Mouse (Mus musculus): ENCODE data around the gene Krba1. TPM values are rescaled to one million over a fixed set of nuclear protein-coding genes. Genes with fewer than 3 reads are reported as not detected.

Krba1 gene
- polyA plus RNA-seq, 1 experiment from 2014 or later: 10.1 TPM

DNA sequence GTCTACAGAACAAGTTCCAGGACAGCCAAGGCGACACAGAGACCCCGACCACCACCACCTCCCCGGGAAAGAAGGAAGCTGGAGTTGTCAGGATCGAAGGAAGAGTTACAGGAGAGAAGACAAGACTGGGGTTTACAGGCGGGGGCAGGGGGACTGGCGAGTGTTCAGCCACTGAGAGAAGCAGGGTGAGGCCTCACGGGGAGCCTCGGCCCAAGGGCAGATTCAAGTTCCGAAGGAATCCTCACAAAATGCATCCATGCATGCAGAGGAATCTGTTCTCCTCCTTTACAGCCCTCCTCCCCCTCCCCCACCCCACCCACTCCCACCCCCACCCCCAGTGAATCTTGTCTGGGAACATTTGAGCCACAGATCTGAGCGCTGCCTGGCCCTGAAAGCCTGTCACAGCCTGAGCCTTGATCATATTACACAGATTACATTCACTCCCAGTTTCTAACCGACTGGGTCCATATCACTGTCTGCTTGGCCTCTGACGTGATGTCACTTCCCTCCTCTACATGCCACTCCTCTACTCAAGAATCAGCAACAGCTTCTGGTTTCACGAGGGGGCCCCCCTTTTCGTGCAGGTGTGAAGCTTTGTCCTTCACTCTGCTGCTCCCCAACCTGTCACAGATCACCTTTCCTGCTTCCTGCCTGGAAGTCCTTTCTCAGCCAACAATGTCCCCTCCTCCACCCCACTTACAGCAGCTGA lies 45.1 kb downstream of the Krba1 start:
- Histone ChIP-seq H3K27ac (ENCODE audit: low read depth, low read length) (no peak overlapping the region), H3K36me3 (ENCODE audit: control insufficient read depth, insufficient read depth, low read length) (peaks cover 4% of the 10 kb centered on the region; the same call in 1 of the 2 replicates), H3K4me1 (replicated peaks; ENCODE audit: control insufficient read depth, insufficient read depth, low read length) (peaks cover 5% of the 10 kb centered on the region; the same call in 1 of the 2 replicates)

DNA sequence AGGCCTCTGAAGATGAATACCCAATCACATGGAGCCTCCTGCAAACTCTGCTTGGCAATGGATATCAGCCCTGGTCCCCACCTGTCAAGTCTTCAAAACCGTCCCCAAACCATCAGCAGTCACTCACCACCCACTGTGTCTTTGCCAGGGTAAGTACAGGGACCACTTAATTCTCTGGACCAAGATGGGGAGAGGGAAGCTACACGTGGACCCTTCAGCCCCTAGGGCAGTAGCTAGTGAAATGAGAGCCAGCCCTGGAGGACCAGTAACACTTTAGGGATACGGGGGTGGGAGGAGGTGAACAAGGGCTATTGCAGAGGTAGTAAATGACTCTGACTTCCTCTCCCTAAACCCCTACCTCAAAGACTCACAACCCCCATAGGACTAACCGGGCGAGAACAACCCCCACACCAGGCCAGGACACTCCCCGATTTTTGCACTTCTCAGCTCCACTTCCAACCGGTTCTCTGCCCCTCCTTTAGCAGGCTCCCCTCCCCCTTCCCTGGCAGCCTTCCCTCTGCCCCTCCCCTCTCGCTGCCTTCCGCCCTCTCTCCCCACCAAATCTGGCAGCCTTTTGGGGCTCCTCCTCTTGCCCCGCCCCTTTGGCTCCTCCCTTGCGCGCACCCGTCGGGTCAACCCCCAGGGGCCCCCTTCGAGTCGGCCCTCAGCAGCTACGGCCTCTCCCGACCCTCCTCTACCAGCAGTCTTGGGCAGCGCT lies 48.4 kb downstream of the Krba1 start:
- peak; percentile 75 for ATAC-seq (replicated peaks; ENCODE audit: low FRiP score)
- Histone ChIP-seq H3K9me3 (ENCODE audit: control insufficient read depth, low read length) (peaks cover 3% of the 10 kb centered on the region; the same call in 1 of the 2 replicates), H3K4me1 (replicated peaks; ENCODE audit: control insufficient read depth, insufficient read depth, low read length) (peaks cover 5% of the 10 kb centered on the region; the same call in 1 of the 2 replicates), H3K9ac (ENCODE audit: low read depth, low read length) (peak overlapping the region; percentile 43; the same call in 1 of the 2 replicates), H3K36me3 (ENCODE audit: control insufficient read depth, insufficient read depth, low read length) (no peaks in the 10 kb centered on the region; the same call in 1 of the 2 replicates), H3K27ac (ENCODE audit: low read depth, low read length) (peak overlapping the region; percentile 43; the same call in 1 of the 2 replicates), H3K4me3 (ENCODE audit: low read depth, low read length) (peak overlapping the region; percentile 64), H3K4me2 (peak overlapping the region; percentile 84), H3K27me3 (replicated peaks; ENCODE audit: control insufficient read depth, insufficient read depth, low read length) (peaks cover 32% of the 10 kb centered on the region)
- peak; percentile 90 for DNase-seq (ENCODE audit: low spot score)
- 4% methylated on average over 19 of the region's 19 CpGs for WGBS

More for the DNA sequence above, 45.1 kb downstream of the Krba1 start:
- DNase-seq (ENCODE audit: low spot score): no peak
- ATAC-seq (replicated peaks; ENCODE audit: low FRiP score): no peak
- peaks cover 3% of the 10 kb centered on the region; the same call in 1 of the 2 replicates for H3K9me3 ChIP-seq (ENCODE audit: control insufficient read depth, low read length)
- WGBS: 42% methylated on average over 14 of the region's 14 CpGs
- H3K4me3 ChIP-seq (ENCODE audit: low read depth, low read length): no peak overlapping the region
- H3K9ac ChIP-seq (ENCODE audit: low read depth, low read length): no peak overlapping the region
- peaks cover 29% of the 10 kb centered on the region for H3K27me3 ChIP-seq (replicated peaks; ENCODE audit: control insufficient read depth, insufficient read depth, low read length)
- H3K4me2 ChIP-seq: no peak overlapping the region

DNA sequence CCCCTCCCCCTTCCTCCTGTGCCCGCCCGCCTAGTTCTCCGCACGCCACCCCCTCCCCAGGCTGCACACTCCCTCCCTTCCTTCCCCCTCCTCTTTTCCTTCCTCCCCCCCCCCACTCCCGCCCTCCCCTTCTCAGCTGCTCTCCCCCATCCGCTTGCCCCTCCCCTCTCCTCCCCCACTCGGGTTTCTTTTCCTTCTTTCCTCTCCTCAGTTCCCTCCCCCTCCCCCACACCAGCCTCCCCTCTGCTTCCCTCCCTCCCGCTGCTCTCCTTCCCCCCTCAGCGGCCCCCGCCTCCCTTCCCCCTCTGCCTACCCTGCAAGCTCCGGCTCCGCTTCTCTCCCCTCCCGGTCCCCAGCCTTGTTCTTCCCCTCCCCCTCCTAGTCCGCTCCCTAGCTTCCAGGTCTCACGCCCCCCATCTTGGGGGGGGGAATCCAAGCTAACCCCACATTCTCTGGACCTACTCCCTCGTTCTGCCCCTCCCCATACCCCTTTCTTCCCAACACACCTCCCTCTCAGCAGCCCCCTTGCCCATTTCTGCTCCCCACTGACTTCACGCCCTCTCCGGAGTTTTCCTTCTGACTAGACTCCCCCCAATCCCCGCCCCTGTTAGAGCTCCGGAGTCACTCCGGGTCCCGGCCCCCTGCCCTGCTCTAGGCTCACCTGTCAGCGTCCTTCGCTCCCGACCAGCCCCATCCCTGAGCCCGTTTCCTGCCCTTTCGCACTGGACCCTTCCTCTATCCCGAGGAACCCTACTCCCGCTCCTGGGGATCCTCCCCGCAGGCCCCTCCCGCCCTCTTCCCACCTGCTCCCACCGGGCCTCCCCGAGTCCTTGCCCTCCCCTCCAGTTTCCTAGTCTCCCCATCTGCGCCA lies 49.2 kb downstream of the Krba1 start:
- peak overlapping the region; percentile 61 for H3K9ac ChIP-seq (ENCODE audit: low read depth, low read length)
- peak overlapping the region; percentile 84 for H3K4me2 ChIP-seq
- peak overlapping the region; percentile 77 for H3K27ac ChIP-seq (ENCODE audit: low read depth, low read length)
- H3K36me3 ChIP-seq (ENCODE audit: control insufficient read depth, insufficient read depth, low read length): no peaks in the 10 kb centered on the region; the same call in 1 of the 2 replicates
- peak overlapping the region; percentile 64 for H3K4me3 ChIP-seq (ENCODE audit: low read depth, low read length)
- ATAC-seq (replicated peaks; ENCODE audit: low FRiP score) (peak; percentile 59), DNase-seq (ENCODE audit: low spot score) (peak; percentile 77)
- peaks cover 3% of the 10 kb centered on the region; the same call in 1 of the 2 replicates for H3K9me3 ChIP-seq (ENCODE audit: control insufficient read depth, low read length)
- 2% methylated on average over 32 of the region's 34 CpGs for WGBS
- H3K4me1 ChIP-seq (replicated peaks; ENCODE audit: control insufficient read depth, insufficient read depth, low read length): peaks cover 5% of the 10 kb centered on the region; the same call in 1 of the 2 replicates
- H3K27me3 ChIP-seq (replicated peaks; ENCODE audit: control insufficient read depth, insufficient read depth, low read length): peaks cover 24% of the 10 kb centered on the region

DNA sequence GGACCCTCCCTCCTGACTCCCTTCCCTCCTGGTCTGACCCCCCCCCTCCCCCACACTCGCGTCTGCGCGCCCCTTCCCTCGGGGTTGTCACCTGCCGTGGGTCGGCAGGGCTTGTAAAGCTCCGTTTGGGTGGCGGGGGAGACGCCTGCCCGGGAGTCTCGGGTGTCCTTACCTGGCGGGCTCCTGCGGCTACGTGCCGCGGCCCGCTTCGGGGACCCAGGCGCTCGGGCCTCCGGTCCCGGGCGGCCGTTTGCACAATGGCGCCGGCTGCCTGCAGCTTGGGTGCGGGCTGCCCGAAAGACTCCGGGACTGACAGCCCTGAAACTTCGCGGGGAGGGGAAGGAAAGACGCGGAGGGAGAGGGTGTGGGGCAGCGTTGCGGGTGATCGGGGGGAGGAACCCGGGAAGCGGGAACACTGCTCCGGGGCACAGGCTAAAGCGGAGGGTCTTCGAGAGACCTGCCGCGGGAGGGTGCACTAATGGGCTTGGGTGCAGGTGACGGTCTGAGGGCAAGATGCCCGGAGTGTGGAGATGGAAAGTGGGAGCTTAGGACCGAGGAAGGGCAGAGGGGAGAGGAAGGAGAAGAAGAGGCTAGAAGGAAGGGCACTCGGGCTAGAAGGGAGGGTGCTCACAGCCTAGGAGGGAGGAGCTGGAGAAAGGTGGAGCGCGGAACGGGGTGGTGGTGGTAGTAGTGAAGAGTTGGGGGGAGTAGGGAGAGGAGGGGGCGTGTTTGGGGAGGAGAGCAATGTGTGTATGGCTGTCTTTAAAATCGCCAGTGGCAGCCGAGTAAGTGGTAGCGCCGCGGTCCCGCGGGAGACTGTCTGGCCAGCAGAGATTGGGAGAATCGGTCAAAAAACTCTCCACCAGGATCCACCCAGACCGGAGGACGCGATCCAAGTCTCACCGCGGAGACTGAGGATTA lies 50.1 kb downstream of the Krba1 start, which contains the start of gene Zfp467:
Gene Zfp467 (minus strand): TSS at position 645 of the 921 bp plus-strand sequence.
- H3K27ac ChIP-seq (ENCODE audit: low read depth, low read length): peak within 1 kb of the TSS; percentile 77
- 1% methylated on average over 65 of the region's 65 CpGs for WGBS
- no peak; the same call in 1 of the 2 replicates for ATAC-seq (replicated peaks; ENCODE audit: low FRiP score)
- peak within 1 kb of the TSS; percentile 64 for H3K4me3 ChIP-seq (ENCODE audit: low read depth, low read length)
- H3K9me3 ChIP-seq (ENCODE audit: control insufficient read depth, low read length): peaks cover 3% of the 10 kb centered on the region; the same call in 1 of the 2 replicates
- peak within 1 kb of the TSS; percentile 61 for H3K9ac ChIP-seq (ENCODE audit: low read depth, low read length)
- DNase-seq (ENCODE audit: low spot score): peak; percentile 61
- H3K27me3 ChIP-seq (replicated peaks; ENCODE audit: control insufficient read depth, insufficient read depth, low read length): peaks cover 22% of the 10 kb centered on the region
- H3K36me3 ChIP-seq (ENCODE audit: control insufficient read depth, insufficient read depth, low read length): no peaks in the 10 kb centered on the region; the same call in 1 of the 2 replicates
- H3K4me1 ChIP-seq (replicated peaks; ENCODE audit: control insufficient read depth, insufficient read depth, low read length): peaks cover 5% of the 10 kb centered on the region; the same call in 1 of the 2 replicates
- H3K4me2 ChIP-seq: peak within 1 kb of the TSS; percentile 84

DNA sequence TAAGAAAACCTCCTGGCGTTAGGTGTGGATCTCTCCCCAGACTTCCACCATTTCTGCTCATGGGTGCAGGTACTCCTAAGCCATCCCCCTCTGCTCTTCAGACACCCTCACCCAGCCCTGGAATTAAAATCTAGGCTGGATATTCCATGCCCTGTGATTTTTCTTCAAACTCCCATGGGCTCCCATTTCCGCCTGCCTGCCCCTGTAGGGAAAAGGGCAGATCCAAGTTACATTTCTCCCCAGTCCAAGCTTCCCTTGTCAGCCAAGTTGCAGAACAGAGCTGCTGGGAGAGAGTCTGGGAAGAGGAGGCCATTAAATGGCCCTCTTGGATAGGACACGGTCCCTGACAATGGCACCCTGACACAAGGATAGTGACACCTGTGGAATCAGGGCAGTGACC lies 50.9 kb downstream of the Krba1 start:
- H3K4me3 ChIP-seq (ENCODE audit: low read depth, low read length): peak overlapping the region; percentile 64
- H3K27ac ChIP-seq (ENCODE audit: low read depth, low read length): no peak overlapping the region
- peak overlapping the region; percentile 61; the same call in 1 of the 2 replicates for H3K9ac ChIP-seq (ENCODE audit: low read depth, low read length)
- 52% methylated on average over 3 of the region's 3 CpGs for WGBS
- H3K4me2 ChIP-seq: peak overlapping the region; percentile 84
- peaks cover 3% of the 10 kb centered on the region; the same call in 1 of the 2 replicates for H3K9me3 ChIP-seq (ENCODE audit: control insufficient read depth, low read length)
- no peak for DNase-seq (ENCODE audit: low spot score)
- peaks cover 22% of the 10 kb centered on the region for H3K27me3 ChIP-seq (replicated peaks; ENCODE audit: control insufficient read depth, insufficient read depth, low read length)
- peaks cover 4% of the 10 kb centered on the region; the same call in 1 of the 2 replicates for H3K4me1 ChIP-seq (replicated peaks; ENCODE audit: control insufficient read depth, insufficient read depth, low read length)
- no peak for ATAC-seq (replicated peaks; ENCODE audit: low FRiP score)
- H3K36me3 ChIP-seq (ENCODE audit: control insufficient read depth, insufficient read depth, low read length): no peaks in the 10 kb centered on the region; the same call in 1 of the 2 replicates

DNA sequence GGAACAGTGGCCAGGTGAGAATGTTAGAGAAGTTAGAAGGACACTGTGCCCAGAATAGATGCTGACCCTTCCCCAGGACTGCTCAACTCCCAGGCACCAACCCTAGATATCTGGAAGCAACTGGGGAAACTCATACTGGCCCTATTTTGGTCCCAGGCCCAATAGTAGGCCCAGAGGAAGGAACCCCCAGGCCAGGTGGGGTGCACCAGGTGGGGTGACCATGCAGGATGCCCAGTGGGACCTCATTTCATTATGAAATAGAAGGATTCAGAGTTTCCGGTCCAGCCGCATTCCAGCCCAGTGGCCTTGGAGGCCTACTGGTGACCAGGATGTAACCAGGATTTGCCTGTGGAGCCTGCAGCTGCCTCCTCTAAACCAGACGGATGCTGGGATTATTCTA lies 51.5 kb downstream of the Krba1 start:
- WGBS: 78% methylated on average over 3 of the region's 3 CpGs
- Histone ChIP-seq H3K36me3 (ENCODE audit: control insufficient read depth, insufficient read depth, low read length) (no peaks in the 10 kb centered on the region; the same call in 1 of the 2 replicates), H3K27me3 (replicated peaks; ENCODE audit: control insufficient read depth, insufficient read depth, low read length) (peaks cover 22% of the 10 kb centered on the region), H3K27ac (ENCODE audit: low read depth, low read length) (no peak overlapping the region), H3K9ac (ENCODE audit: low read depth, low read length) (no peak overlapping the region), H3K9me3 (ENCODE audit: control insufficient read depth, low read length) (peaks cover 3% of the 10 kb centered on the region; the same call in 1 of the 2 replicates), H3K4me1 (replicated peaks; ENCODE audit: control insufficient read depth, insufficient read depth, low read length) (peaks cover 3% of the 10 kb centered on the region; the same call in 1 of the 2 replicates), H3K4me3 (ENCODE audit: low read depth, low read length) (no peak overlapping the region), H3K4me2 (no peak overlapping the region)
- no peak for DNase-seq (ENCODE audit: low spot score)
- ATAC-seq (replicated peaks; ENCODE audit: low FRiP score): no peak

DNA sequence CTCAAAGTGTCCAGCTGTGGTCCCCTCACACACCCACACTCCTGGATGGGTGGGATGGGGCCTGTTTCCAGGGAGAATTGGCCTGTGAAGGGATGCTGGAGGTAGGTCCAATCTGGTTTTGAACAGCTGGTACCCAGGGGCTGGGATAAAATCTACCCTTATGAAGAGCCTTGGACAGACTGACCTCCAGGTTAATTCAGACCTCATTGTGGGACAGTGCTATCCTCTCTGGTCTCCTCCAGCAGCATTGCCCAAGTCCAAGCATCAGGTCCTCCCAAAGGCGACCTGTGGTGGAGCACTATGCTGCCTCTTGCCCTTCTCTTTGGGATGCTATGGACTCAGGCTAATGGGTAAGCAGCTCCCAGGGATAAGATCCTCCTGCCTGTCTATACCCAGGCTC lies 52.5 kb downstream of the Krba1 start, which contains the start of gene Sspo:
Gene Sspo (plus strand): TSS at position 301 of the 400 bp plus-strand sequence.
- H3K4me3 ChIP-seq (ENCODE audit: low read depth, low read length): no peak within 1 kb of the TSS
- H3K9ac ChIP-seq (ENCODE audit: low read depth, low read length): no peak within 1 kb of the TSS
- no peak for ATAC-seq (replicated peaks; ENCODE audit: low FRiP score)
- H3K4me2 ChIP-seq: no peak within 1 kb of the TSS
- peaks cover 22% of the 10 kb centered on the region for H3K27me3 ChIP-seq (replicated peaks; ENCODE audit: control insufficient read depth, insufficient read depth, low read length)
- no peak within 1 kb of the TSS for H3K27ac ChIP-seq (ENCODE audit: low read depth, low read length)
- H3K4me1 ChIP-seq (replicated peaks; ENCODE audit: control insufficient read depth, insufficient read depth, low read length): peaks cover 3% of the 10 kb centered on the region; the same call in 1 of the 2 replicates
- 71% methylated on average over 1 of the region's 1 CpGs for WGBS
- H3K9me3 ChIP-seq (ENCODE audit: control insufficient read depth, low read length): no peaks in the 10 kb centered on the region
- no peak for DNase-seq (ENCODE audit: low spot score)
- no peaks in the 10 kb centered on the region for H3K36me3 ChIP-seq (ENCODE audit: control insufficient read depth, insufficient read depth, low read length)
